Mouse (Mus musculus) stomach, postnatal 0 days (tissue): ENCODE data around the gene Tpt1. TPM values are rescaled to one million over a fixed set of nuclear protein-coding genes. Genes with fewer than 3 reads are reported as not detected.

Experiments
- ATAC-seq: fragments of 200-750 bp; cut with Nextera tagmentation; 2 replicates; pipeline ENCODE4 v1.8.0; 2017; ENCODE audit not compliant: low FRiP score, low TSS enrichment
- DNase-seq: peaks from one replicate; pipeline ENCODE4 v3.0.0-alpha.2; 2016; ENCODE audit warnings: low spot score
- H3K27ac ChIP-seq: fragments of 300-500 bp; sonication (generic); replicated peaks from 2 replicates; pipeline ENCODE4 v1.5.1; 2014; ENCODE audit warnings: mild to moderate bottlenecking, control low read depth
- H3K27me3 ChIP-seq: fragments of 300-500 bp; sonication (generic); 2 replicates; pipeline ENCODE4 v1.6.1; 2014; ENCODE audit warnings: low read length; ENCODE audit not compliant: control insufficient read depth, insufficient read depth
- H3K36me3 ChIP-seq: fragments of 300-500 bp; sonication (generic); 2 replicates; pipeline ENCODE4 v1.6.1; 2014; ENCODE audit warnings: low read length, mixed read lengths; ENCODE audit not compliant: control insufficient read depth, insufficient read depth
- H3K4me1 ChIP-seq: fragments of 300-500 bp; sonication (generic); replicated peaks from 2 replicates; pipeline ENCODE4 v1.6.1; 2014; ENCODE audit warnings: antibody characterized with exemption; ENCODE audit not compliant: control insufficient read depth, insufficient read depth
- H3K4me2 ChIP-seq: fragments of 300-500 bp; sonication (generic); replicated peaks from 2 replicates; pipeline ENCODE4 v1.6.1; 2014; ENCODE audit warnings: low read depth, mild to moderate bottlenecking, control low read depth, moderate library complexity
- H3K4me3 ChIP-seq: fragments of 300-500 bp; sonication (generic); 2 replicates; pipeline ENCODE4 v1.5.1; 2014; ENCODE audit warnings: low read depth, low read length, control low read depth
- H3K9ac ChIP-seq: fragments of 300-500 bp; sonication (generic); 2 replicates; pipeline ENCODE4 v1.6.1; 2014; ENCODE audit warnings: mild to moderate bottlenecking, low read length, control low read depth, mixed read lengths
- H3K9me3 ChIP-seq: fragments of 300-500 bp; sonication (generic); 2 replicates; pipeline ENCODE4 v1.6.1; 2016; ENCODE audit warnings: low read length; ENCODE audit not compliant: control insufficient read depth
- CTCF ChIP-seq: IDR thresholded peaks from 2 replicates; pipeline ENCODE4 v1.5.1; 2016; ENCODE audit warnings: antibody characterized with exemption, low read depth, mild to moderate bottlenecking, moderate library complexity
- EP300 ChIP-seq: optimal IDR thresholded peaks from 2 replicates; pipeline ENCODE3; 2016; ENCODE audit warnings: antibody characterized with exemption
- WGBS: fragments of 180-500 bp; shearing (Covaris S2); extraction: QIAGEN DNeasy Blood & Tissue Kit; methylation state at CpG from one replicate; pipeline ENCODE4 v1.1.7; 2014; 5-methylcytosine and 5-hydroxymethylcytosine counted together
- polyA plus RNA-seq: library from polyadenylated mRNA; unstranded; fragments of >200 nt; fragmentation: Nextera tagmentation; extraction: Ambion mirVana; gene quantifications from 2 replicates; pipeline ENCODE4 v1.2.1, GENCODE M21; 2015

Tpt1 gene
- polyA plus RNA-seq, 1 experiment from 2014 or later, result 1,127 TPM

DNA sequence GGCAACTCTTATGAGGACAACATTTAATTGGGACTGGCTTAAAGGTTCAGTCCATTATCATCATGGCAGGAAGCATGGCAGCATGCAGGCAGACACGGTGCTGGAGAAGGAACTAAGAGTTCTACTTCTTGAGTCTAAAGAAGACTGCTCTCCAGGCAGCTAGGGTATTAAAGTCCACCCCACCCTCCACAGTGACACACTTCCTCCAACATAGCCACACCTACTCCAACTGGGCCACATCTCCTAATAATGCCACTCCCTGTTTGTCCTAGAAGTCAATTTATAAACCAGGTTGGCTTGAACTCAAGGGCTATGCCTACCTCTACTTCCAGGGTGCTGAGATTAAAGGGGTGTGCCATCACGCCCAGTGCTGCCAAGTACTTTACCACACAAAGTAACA, 12.9 kb upstream of the Tpt1 start:
- TF ChIP-seq CTCF, result no peak
- TF ChIP-seq EP300, result no peak
- 63% methylated on average over 2 of the region's 2 CpGs for WGBS
- H3K9me3 ChIP-seq, result no peaks in the 10 kb centered on the region
- peak; percentile 68 for ATAC-seq
- peak; percentile 64 for DNase-seq
- H3K4me3 ChIP-seq, result no peak overlapping the region
- no peak overlapping the region for H3K4me2 ChIP-seq
- no peak overlapping the region for H3K27ac ChIP-seq
- H3K27me3 ChIP-seq, result no peaks in the 10 kb centered on the region
- no peak overlapping the region for H3K9ac ChIP-seq
- peaks cover 13% of the 10 kb centered on the region for H3K4me1 ChIP-seq
- no peaks in the 10 kb centered on the region for H3K36me3 ChIP-seq

DNA sequence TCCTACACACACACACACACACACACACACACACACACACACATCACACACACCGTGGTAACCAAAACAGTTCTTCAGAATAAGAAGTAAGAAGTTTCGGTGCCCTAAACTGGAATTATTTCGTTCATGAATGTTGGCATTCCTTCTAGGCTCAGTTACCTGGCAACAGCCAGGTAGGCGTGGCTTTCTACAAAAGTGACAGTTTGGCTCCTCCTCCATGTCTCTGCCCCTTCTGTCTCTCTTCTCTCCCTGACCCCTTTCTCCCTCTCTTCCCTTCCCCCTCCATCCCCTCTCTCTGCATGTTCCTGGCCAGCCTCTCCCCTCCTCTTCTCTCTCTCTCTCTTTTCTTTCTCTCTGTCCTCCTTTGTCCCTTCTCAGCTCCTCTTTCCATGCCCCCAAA, 11.9 kb upstream of the Tpt1 start:
- Histone ChIP-seq H3K36me3 (no peaks in the 10 kb centered on the region), H3K4me1 (peaks cover 13% of the 10 kb centered on the region), H3K4me3 (peak overlapping the region; percentile 46; the same call in 1 of the 2 replicates), H3K9me3 (no peaks in the 10 kb centered on the region), H3K27ac (peak overlapping the region; percentile 94; the same call in 1 of the 2 replicates), H3K4me2 (peak overlapping the region; percentile 77), H3K27me3 (no peaks in the 10 kb centered on the region), H3K9ac (0 out of 2 replicates have a peak overlapping the region, but pooled peaks have one; percentile 36)
- TF ChIP-seq CTCF, result no peak
- no peak for TF ChIP-seq EP300
- DNase-seq (peak; percentile 35), ATAC-seq (no peak)
- WGBS, result 22% methylated on average over 4 of the region's 4 CpGs

DNA sequence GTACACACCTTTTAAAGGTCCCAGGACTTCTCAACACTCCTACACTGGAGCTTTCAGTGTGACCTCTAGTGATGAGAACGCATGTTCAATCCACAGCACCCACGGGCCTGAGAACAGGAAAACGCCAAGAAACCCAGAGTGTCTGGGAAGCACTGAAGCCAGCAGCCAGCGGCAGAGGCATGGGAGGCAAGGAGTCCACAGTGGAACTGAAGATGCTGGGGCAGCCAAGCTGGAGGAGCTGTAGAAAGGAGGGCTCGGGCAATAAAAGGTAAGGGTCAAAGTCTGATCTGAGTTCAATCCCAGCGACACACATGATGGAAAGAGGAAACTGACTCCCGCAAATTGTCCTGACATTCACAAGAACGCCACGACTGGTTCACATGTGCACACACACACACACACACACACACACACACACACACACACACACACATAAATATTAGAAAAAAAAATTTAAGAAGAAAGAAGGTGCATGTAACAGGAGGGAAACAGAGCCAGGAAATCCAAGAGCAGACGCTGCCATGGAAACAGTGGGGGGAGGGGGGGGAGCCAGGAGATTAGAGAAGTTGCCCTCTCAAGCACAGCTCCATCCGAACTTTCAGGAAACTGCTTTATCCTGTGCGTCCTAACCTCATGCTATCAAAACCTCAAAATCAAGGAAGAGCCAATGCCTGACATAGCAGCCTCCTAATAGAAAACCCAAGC, 11.2 kb upstream of the Tpt1 start:
- TF ChIP-seq CTCF (no peak), EP300 (no peak)
- peak overlapping the region; percentile 46 for H3K4me3 ChIP-seq
- no peaks in the 10 kb centered on the region for H3K27me3 ChIP-seq
- WGBS, result 8% methylated on average over 12 of the region's 12 CpGs
- peak; percentile 26 for DNase-seq
- no peaks in the 10 kb centered on the region for H3K9me3 ChIP-seq
- H3K4me2 ChIP-seq, result peak overlapping the region; percentile 77
- peaks cover 13% of the 10 kb centered on the region for H3K4me1 ChIP-seq
- peak overlapping the region; percentile 94 for H3K27ac ChIP-seq
- H3K36me3 ChIP-seq, result no peaks in the 10 kb centered on the region
- peak overlapping the region; percentile 36 for H3K9ac ChIP-seq
- ATAC-seq, result peak; percentile 28

DNA sequence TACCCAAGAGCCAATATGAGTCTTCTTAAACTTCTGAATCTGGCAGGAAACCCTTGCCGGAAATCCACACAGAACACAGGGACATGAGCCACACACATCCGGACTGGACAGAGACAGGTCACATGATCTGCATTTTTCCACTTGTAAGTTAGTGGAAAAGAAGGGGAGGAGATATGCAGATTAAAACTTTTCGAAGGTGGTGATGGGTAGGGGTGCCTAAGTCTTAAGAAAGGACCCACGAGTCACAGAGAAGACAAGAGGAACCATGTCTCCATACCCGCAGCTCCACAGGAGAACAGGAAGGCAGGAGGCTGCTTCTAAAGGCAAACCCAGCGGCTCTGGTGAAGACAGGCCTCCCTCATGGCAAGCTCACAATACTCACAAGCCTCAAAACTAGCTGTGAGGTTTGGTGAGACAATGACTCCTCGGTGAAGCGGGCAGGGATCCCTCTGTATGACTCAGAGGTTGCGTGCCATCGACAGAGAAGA, 10.6 kb upstream of the Tpt1 start:
- DNase-seq (peak; percentile 69), ATAC-seq (peak; percentile 87)
- H3K9ac ChIP-seq, result peak overlapping the region; percentile 60
- H3K27ac ChIP-seq, result peak overlapping the region; percentile 94
- H3K27me3 ChIP-seq, result no peaks in the 10 kb centered on the region
- no peaks in the 10 kb centered on the region for H3K9me3 ChIP-seq
- TF ChIP-seq EP300, result no peak
- peaks cover 9% of the 10 kb centered on the region; the same call in 1 of the 2 replicates for H3K4me1 ChIP-seq
- peak overlapping the region; percentile 46 for H3K4me3 ChIP-seq
- WGBS, result 2% methylated on average over 10 of the region's 10 CpGs
- no peaks in the 10 kb centered on the region for H3K36me3 ChIP-seq
- H3K4me2 ChIP-seq, result peak overlapping the region; percentile 77

DNA sequence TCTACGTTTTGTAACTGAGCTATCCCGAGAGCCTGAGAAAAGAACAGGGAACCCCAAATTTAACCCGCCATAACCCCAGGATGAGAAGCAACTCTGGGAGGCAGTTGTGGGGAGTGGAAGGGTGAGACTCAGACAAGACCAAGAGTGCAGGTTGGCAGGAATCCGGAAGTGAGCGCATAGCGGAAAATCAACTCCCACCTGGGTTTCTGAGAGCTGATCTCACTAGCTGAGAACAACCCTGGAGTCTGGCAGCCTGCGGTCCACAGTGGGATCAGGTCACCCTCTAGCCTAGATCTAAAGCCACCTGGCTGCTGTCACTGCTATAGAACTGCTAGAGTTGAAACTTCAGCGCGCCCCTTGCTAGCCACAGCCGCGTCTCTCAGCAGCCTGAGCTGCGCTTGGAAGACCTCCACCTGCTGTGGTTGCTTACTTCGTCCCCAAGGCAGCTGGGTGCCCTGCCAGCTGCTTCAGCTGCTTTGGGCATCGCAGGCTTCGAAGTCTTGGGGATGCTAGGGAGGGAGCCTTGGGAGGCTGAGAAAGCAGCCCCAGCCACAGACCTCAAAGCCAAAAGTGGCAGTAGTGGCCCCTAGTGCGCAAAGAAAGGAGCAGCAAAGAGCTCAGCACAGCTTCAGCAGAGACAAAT, 10.0 kb upstream of the Tpt1 start:
- H3K9ac ChIP-seq, result peak overlapping the region; percentile 60
- TF ChIP-seq CTCF (peak; percentile 57), EP300 (no peak)
- whole genome bisulfite sequencing, result 0% methylated on average over 16 of the region's 16 CpGs
- H3K27ac ChIP-seq, result peak overlapping the region; percentile 94
- peaks cover 9% of the 10 kb centered on the region; the same call in 1 of the 2 replicates for H3K4me1 ChIP-seq
- no peaks in the 10 kb centered on the region for H3K36me3 ChIP-seq
- DNase-seq, result peak; percentile 80
- peak; percentile 68 for ATAC-seq
- no peaks in the 10 kb centered on the region for H3K27me3 ChIP-seq
- H3K4me2 ChIP-seq, result peak overlapping the region; percentile 77
- H3K4me3 ChIP-seq, result peak overlapping the region; percentile 46
- H3K9me3 ChIP-seq, result no peaks in the 10 kb centered on the region

DNA sequence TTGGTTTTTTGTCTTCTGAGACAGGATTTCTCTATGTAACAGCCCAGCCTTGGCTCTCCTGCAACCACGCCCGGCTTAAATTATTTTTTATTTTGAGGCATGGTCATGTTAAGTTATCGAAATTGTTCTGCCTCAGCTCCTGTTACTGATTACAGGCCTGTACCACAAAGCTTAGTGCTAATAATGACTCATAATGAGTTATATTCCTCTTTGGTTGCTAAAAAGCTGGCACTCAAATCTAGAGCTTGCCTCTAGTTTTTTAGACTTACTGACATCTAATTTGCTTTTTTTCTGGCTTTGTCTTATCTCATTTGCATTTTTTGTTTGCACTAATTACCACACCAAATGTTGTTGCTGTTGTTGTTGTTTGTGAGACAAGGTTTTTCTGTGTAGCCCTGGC, 8.3 kb upstream of the Tpt1 start:
- WGBS, result 77% methylated on average over 3 of the region's 3 CpGs
- no peaks in the 10 kb centered on the region for H3K9me3 ChIP-seq
- H3K27ac ChIP-seq, result no peak overlapping the region

More for the DNA sequence above, 8.3 kb upstream of the Tpt1 start:
- no peak overlapping the region for H3K4me2 ChIP-seq
- no peak overlapping the region for H3K9ac ChIP-seq
- no peaks in the 10 kb centered on the region for H3K36me3 ChIP-seq
- peaks cover 9% of the 10 kb centered on the region; the same call in 1 of the 2 replicates for H3K4me1 ChIP-seq
- ATAC-seq (no peak), DNase-seq (no peak)
- TF ChIP-seq CTCF, result no peak
- no peak for TF ChIP-seq EP300
- H3K27me3 ChIP-seq, result no peaks in the 10 kb centered on the region
- no peak overlapping the region for H3K4me3 ChIP-seq
